Mouse (Mus musculus) left cerebral cortex, adult 18-20 months (tissue): ENCODE measurements around the gene Ptprd. TPM values are rescaled to one million over a fixed set of nuclear protein-coding genes. Genes with fewer than 3 reads are reported as not detected.

Experiments used
- DNase-seq, 2 experiments: peaks; one replicate each; pipeline ENCODE4 v3.0.0; 2021 to 2022; ENCODE audit warnings: low spot score in 2 of 2, mixed read lengths in 1 of 2
- long read RNA-seq, 2 experiments: library from polyadenylated mRNA; stranded (forward); transcript quantifications; one replicate each; pipeline ENCODE4 v2.0.0; 2021
- total RNA-seq, 2 experiments: library from RNA; stranded (reverse); gene quantifications; 2 replicates each; pipeline ENCODE4 v1.2.3; 2021

Gene Ptprd
- 100 to 1,000 TPM; 261 to 270 TPM for total RNA-seq
- long read RNA-seq, experiment 1, partial matches to known transcripts: 11 of 51 reads
- long read RNA-seq, experiment 1, other reads (novel, unspliced or antisense): 40 of 51 reads
- long read RNA-seq, experiment 2, partial matches to known transcripts: 5 of 23 reads
- long read RNA-seq, experiment 2, other reads (novel, unspliced or antisense): 18 of 23 reads

GRCm38 (mm10) chr4:78211529-78212494, at the start of gene Ptprd:
TSS of gene Ptprd (minus strand) at chr4:78211961.
- DNase-seq: peak; percentile 48 to 78

- DNase-seq: no peak
Measured at GRCm38 (mm10) chr4:78235820-78236219, 24.1 kb upstream of the Ptprd start.

GRCm38 (mm10) chr4:78235316-78235715, 23.6 kb upstream of the Ptprd start:
- no peak for DNase-seq

GRCm38 (mm10) chr4:78234681-78235080, 22.9 kb upstream of the Ptprd start:
- no peak for DNase-seq

- DNase-seq: peak in 1 of 2 experiments; percentile 10
Measured at GRCm38 (mm10) chr4:78213949-78214348, 2.2 kb upstream of the Ptprd start.

- peak in 1 of 2 experiments; percentile 21 for DNase-seq
Measured at GRCm38 (mm10) chr4:78212941-78213340, 1.2 kb upstream of the Ptprd start.

- DNase-seq: peak; percentile 21 to 45
Measured at GRCm38 (mm10) chr4:78210878-78211528, 758 bp downstream of the Ptprd start.

- no peak for DNase-seq
Measured at GRCm38 (mm10) chr4:78205018-78205417, 6.7 kb downstream of the Ptprd start.

- DNase-seq: no peak
Measured at GRCm38 (mm10) chr4:78168447-78168846, 43.3 kb downstream of the Ptprd start.

GRCm38 (mm10) chr4:78160451-78160850, 51.3 kb downstream of the Ptprd start:
- peak in 1 of 2 experiments; percentile 5 for DNase-seq

GRCm38 (mm10) chr4:78150561-78150960, 61.2 kb downstream of the Ptprd start:
- no peak for DNase-seq

- DNase-seq: no peak
Measured at GRCm38 (mm10) chr4:78142767-78143148, 69.0 kb downstream of the Ptprd start.

GRCm38 (mm10) chr4:78142088-78142766, 69.5 kb downstream of the Ptprd start:
- no peak for DNase-seq

GRCm38 (mm10) chr4:78110898-78111297, 100.9 kb downstream of the Ptprd start:
- DNase-seq: no peak

- DNase-seq: no peak
Measured at GRCm38 (mm10) chr4:78097526-78097925, 114.2 kb downstream of the Ptprd start.

GRCm38 (mm10) chr4:78082744-78083143, 129.0 kb downstream of the Ptprd start:
- no peak for DNase-seq

GRCm38 (mm10) chr4:78077499-78077898, 134.3 kb downstream of the Ptprd start:
- no peak for DNase-seq

GRCm38 (mm10) chr4:78077087-78077486, 134.7 kb downstream of the Ptprd start:
- DNase-seq: no peak

GRCm38 (mm10) chr4:78038401-78038800, 173.4 kb downstream of the Ptprd start:
- peak; percentile 3 to 9 for DNase-seq

GRCm38 (mm10) chr4:78002065-78002464, 209.7 kb downstream of the Ptprd start:
- DNase-seq: no peak

GRCm38 (mm10) chr4:77992709-77993108, 219.1 kb downstream of the Ptprd start:
- DNase-seq: no peak
